Mouse (Mus musculus): Measurements from ENCODE around the gene Mtr. TPM values are rescaled to one million over a fixed set of nuclear protein-coding genes. Genes with fewer than 3 reads are reported as not detected.
A peak's percentile ranks its signal among the peaks of the same experiment; 100 is the strongest.
"Not testable (repeated sequence)": the region's sequence is repeated elsewhere in the genome, so short reads cannot be mapped to it uniquely, and the experiment has no call there.

Mtr gene
- total RNA-seq, 2 experiments from 2014 or later, result 13.5 to 18.8 TPM

DNA sequence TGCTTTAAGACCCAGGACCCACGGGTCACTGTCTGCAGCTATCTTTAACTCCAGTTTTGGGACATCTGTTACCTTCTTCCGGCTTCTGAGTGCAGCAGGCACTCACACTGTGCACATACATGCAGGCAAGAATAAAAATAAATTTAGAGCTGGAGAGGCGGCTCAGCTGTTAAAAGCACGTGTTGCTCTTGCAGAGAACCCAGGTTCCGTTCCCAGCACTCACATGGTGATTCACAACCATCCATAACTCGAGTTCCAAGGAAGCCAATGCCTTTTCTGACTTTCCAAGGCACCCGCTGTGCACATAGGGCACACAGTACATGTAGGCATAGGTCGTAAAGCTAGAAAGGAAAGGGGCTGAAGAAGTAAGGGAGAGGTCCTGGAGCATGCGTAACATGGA lies 90.6 kb downstream of the Mtr start:
- no peak for DNase-seq (ENCODE audit: low spot score in 2 of 2)
- intact Hi-C loops (cut with DNase I), result loop anchor here (2.0 to 10.0 kb wide), 2 partner anchors 60 to 152 kb away; partner anchors contain the start of gene Ryr2

DNA sequence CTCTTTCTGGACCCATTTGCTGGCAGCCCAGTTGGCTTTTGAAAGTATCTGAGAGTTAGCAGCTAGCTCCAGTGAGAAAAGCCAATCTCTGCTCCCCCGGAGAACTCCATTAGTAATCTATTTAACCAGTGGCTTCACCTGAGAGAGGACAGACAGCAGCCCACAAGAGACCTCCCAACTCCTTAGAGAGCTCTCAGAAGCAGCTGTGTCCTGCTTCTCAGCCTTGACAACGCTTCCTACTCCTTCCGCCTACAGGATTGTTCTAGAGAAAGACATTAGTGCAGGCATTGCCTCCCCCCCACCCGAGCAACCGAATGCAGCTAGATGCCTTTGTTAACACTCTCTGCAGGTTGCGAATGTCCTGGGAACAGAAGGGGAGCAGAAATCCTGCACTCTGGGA lies 91.5 kb downstream of the Mtr start:
- peak; percentile 55 to 59 for DNase-seq (ENCODE audit: low spot score in 2 of 2)
- intact Hi-C loops (cut with DNase I), result loop anchor here (2.0 to 10.0 kb wide), 2 partner anchors 60 to 152 kb away; partner anchors contain the start of gene Ryr2

DNA sequence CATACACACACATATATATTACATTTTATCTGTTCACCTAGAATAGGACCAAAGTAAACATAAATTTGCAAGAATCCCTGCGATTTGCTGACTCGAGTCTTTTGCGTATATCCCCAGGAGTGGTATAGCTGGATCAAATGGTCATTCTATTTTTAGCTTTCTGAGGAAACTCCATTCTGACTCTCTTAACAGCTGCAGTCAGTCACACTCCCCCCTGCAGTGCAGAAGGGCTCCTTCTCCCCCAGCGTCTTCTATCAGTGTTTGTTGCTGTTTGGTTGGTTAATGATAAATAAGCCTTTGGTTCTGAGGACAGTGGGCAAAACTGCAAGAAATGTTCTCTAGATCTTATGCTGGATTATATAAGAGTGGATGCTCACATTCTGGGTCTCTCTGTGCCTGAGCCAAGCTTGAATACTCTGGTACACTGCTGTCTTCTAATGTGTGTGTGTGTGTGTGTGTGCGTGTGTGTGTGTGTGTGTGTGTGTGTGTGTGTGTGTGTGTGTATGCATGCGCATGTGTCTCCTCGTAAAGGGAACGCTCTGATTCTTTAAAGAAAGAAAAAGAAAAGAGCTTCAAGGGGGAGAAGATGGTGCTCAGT lies 92.4 kb downstream of the Mtr start:
- intact Hi-C loops (cut with DNase I), result loop anchor here (2.0 to 10.0 kb wide), 2 partner anchors 59 to 151 kb away; partner anchors contain the start of gene Ryr2
- DNase-seq (ENCODE audit: low spot score in 2 of 2), result no peak

DNA sequence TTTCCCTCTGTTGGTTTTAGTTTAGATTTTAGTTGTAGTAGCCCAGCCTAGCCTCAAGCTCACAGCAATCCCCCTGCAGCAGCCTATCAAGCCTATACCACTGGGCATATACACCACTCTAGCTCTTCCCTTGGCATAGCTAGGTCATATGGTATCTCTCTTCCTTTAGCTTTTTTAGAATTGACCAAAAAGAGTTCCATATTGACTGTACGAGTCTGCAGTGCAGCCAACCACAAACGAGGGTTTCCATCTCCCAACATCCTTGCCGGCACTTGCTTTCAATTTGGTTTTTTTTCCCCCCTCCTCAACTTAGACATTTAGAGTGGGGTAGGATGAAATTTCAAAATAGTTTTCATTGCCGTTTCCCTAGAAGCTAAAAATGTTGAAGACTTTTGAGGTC lies 95.5 kb downstream of the Mtr start:
- intact Hi-C loops (cut with DNase I), result loop anchor here (10.0 kb wide), 1 partner anchor 148 kb away; no protein-coding TSS in a partner anchor
- no peak for DNase-seq (ENCODE audit: low spot score in 2 of 2)

DNA sequence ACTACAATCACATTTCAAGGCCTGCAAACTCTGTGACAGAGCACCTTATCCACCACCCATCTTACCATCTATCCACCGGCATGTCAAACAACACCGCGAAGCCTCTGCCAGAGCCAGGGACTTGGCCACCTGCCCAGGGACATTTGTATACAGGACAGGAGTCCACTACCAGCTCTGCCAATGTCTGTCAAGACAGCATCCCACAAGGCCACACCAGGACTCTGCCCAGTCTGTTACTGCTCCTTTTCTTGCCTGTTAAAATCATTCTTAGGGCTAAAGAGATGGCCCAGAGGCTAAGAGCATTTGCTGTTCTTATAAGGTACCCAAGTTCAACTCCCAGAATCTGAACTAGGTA lies 97.8 kb downstream of the Mtr start:
- no peak for DNase-seq (ENCODE audit: low spot score in 2 of 2)
- intact Hi-C loops (cut with DNase I), result loop anchor here (10.0 kb wide), 1 partner anchor 145 kb away; no protein-coding TSS in a partner anchor

DNA sequence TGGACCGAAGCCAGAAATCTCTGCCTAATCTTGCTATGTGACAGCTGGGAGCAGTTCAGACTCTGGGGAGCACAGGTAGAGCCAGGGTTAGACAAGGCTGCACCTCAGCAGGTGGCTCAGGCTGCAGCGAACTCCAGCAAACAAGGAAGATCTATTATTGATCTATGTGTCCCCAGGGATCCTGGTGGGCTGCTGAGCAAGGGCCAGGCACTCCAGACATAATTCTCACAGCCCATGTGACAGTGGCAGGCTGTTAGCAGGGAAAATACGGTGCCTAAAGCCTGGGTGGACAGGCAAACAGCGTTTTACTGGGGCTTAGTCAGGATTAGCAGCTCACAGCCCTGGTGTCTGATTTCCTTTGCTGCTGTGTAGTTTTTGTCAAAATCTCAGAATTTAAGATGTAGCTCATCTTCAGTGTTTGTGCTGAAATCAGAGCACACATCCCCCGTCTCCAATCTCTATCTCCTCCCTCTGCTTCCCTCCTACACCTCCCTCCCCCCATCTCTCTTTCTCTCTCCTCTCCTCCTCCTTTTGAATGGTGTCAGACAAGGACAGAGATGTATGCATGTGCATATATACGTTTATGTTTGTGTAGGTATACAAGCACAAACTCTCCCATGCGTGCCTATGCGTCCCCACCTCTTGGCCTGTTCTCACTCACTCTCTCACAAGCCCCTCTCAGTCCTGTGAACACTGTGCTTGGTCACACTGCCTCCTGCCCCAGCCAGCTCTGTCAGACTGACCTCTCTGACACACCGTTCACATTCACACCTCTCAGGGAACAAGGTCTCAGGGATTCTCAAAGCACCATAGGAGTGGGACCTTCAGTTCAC lies 98.4 kb downstream of the Mtr start:
- no peak for DNase-seq (ENCODE audit: low spot score in 2 of 2)
- intact Hi-C loops (cut with DNase I), result loop anchor here (10.0 kb wide), 1 partner anchor 145 kb away; no protein-coding TSS in a partner anchor

DNA sequence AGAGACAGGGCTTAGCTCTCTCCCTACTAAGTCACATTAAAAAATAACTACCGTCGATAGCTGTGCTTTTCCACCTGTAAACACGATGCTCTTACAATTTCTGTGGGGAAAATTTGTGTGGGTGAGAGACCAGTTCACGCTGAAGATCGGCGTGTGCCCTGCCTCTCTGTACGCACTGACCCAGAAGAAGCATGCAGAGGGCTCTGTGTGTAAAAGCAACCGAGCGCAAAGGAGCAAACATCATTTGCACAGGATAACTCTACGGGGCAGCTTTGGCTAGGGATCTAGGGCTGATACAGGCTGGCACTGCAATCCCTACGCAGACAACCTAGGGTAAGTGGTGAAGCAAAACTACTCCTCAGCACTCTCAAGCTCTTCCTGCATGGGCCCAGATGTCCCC lies 104.0 kb downstream of the Mtr start:
- intact Hi-C loops (cut with DNase I), result no loop called here
- no peak for DNase-seq (ENCODE audit: low spot score in 2 of 2)

DNA sequence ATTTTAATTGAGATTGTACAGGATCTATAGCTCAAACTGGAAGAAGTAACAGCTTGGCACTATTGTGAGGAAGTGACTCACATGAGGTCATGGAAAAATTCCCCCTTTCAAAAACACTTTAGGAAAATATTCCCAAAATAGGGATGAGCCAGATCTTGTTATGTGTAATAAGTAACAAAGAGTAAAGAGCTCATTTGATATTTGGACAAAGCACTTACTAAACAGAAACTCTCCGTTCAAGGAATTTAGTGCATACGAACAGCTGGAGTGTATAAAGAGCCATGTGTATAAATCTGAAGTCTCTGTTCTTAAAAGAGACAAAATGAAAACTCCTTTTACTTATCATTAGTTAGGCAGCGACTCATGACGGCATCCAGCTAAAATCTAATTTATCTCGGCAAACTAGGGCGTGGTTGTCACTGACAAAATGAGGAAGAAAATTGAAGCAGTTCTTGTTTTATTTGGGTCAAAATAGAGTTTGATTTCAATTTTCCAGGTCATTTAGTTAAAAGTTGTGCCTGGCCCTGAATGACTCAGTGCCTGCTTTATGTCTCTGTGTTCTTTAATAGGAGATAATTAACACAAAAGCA lies 110.9 kb downstream of the Mtr start:
- DNase-seq (ENCODE audit: low spot score in 2 of 2), result no peak

DNA sequence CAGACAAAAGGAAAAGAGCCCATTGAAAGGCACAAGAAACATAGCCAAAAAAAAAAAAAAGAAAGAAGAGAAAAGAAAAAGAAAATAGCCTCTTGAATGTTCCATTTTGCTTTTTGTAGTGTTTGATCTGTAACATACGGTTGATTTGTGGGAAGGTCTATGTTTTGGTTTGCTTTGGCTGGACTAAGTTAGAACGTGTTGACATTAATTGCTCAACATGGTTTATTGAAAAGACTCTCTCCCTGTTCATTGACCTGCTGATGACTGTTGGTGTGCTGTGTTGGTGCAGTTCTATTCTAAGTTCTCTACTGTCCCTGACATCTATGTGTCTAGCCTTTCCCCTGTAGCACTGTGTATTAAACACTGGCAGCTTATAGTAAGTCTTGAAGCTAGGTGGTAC lies 111.5 kb downstream of the Mtr start:
- intact Hi-C loops (cut with DNase I), result no loop called here
- no peak for DNase-seq (ENCODE audit: low spot score in 2 of 2)

More for the DNA sequence above, 110.9 kb downstream of the Mtr start:
- intact Hi-C loops (cut with DNase I), result no loop called here

DNA sequence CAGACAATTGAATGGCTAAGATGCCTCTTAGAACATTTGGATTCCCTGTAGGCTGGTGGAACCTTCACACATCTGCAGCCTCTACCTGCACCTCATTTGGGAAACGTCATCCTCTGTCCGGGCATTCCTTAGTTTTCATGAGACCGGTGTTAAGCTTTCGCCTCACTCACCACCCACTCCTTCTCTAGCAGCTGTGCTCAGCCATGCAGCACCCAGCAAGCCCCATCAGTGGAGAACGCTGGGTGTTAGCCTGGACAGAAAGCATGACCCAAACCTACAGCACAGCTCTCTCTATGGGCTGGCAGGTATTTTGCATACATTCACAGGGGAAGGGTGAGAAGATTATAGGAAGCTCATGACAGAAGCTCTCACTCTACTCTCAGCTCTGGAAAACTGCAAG lies 114.6 kb downstream of the Mtr start:
- DNase-seq (ENCODE audit: low spot score in 2 of 2), result no peak
- intact Hi-C loops (cut with DNase I), result no loop called here

DNA sequence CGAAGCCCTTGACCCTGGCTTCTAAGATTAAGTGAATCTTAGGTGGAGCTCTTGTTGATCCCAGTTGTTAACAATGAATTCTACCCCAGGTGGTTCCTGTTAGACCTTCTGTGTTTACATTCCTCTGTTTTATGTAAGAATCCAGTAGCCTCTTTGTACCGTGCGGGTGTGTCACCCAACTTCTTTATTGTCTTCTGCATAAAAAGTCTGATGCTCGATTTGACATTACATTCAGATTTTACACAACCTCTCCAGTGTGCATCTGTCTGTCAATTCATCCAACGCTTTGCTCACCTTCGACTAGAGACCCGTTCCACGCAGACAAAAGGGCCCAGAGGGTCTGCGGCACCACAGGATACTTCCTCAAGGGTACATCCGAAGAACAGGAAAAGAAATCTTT lies 121.5 kb downstream of the Mtr start:
- intact Hi-C loops (cut with DNase I); DNase-seq (ENCODE audit: low spot score in 2 of 2): not testable (repeated sequence)

DNA sequence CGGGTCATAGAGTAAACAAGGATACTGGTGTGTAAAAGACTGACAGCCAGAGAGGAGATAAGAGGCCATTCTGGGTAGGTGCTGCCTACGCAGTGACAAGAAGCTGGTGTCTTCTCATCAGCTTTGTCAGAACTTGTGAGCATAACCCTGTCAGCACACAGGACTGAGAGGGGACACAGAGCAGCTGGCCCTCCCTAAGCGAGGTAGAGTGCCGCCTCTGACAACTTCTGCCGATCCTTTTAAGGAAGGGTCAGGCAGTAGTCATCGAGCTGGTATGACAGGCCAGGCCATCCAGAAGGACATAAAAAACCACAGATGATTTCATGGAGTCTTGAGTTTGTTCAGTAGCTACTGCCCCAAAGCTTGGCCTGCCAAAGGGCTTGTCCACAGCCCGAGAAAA lies 124.4 kb downstream of the Mtr start:
- DNase-seq (ENCODE audit: low spot score in 2 of 2), result no peak
- intact Hi-C loops (cut with DNase I), result no loop called here

Other genes starting within 250 kb of the Mtr start
- 100 to 1,000 TPM; 158 to 215 TPM for gene Ryr2, start 151.2 kb downstream of the Mtr start, total RNA-seq (2021)
- 10 to 100 TPM; 15.2 to 19.4 TPM for gene Actn2, start 82.6 kb upstream of the Mtr start, total RNA-seq (2021)
- 10 to 100 TPM; 24.1 to 31.6 TPM for gene Heatr1, start 136.9 kb upstream of the Mtr start, total RNA-seq (2021)
- gene Lgals8, start 206.8 kb upstream of the Mtr start, total RNA-seq (2021), result 10 to 100 TPM; 28.7 to 31.0 TPM